Mouse (Mus musculus) ES-Bruce4 (cell line): Measurements from ENCODE around the gene Lmtk2.

ENCODE experiments used
- CTCF ChIP-seq: IDR thresholded peaks from one replicate; pipeline ENCODE4 v1.8.1; 2011; ENCODE audit warnings: low read depth, low read length
- EP300 ChIP-seq: IDR thresholded peaks from 2 replicates; pipeline ENCODE4 v1.6.1; 2011; ENCODE audit warnings: low read depth, low read length; ENCODE audit not compliant: insufficient read depth
- POLR2A ChIP-seq: IDR thresholded peaks from one replicate; pipeline ENCODE4 v1.8.1; 2011; ENCODE audit warnings: low read length; ENCODE audit not compliant: insufficient read depth

DNA sequence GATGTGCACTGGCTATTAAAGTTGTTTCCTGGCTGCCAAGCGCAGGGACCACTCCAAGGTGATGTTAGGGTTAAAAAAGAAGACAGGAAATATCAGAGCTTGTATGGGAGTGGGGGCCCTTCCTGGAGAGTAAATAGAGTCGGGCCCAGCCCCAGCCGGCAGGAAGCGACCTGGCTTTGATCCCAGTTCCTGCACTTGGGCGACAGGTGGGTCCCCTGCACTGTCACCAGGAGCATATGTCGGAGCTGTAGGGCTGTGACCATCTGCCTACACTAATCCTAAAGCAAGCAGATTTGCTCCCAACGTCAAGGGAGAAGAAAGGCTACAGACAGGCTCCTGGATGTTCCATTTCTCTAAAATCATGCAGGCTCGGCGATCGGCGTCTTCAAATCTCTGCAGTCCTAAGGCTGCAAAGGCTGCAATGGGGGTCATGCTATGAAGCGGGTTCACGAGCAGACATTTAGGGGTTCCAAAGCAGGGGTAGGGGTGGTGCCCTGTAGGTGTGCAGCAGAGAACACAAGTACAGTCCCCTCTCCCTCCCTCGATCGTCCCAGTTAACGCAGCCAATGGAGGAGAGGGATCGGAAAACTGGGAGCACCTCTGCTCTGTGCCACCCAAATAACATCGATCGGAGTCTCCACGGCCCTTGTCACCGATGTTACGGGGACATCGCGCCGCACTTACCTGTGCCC is 122.7 kb downstream of the Lmtk2 start:
- TF ChIP-seq POLR2A (no peak), CTCF (no peak), EP300 (no peak)
